Mouse (Mus musculus): ENCODE data around the gene 4930435E12Rik.

- TF ChIP-seq POLR2A (IDR thresholded peaks at IDR 0.05; ENCODE audit: low read depth, low read length), result no peak
- TF ChIP-seq CTCF (IDR thresholded peaks at IDR 0.05; ENCODE audit: extremely low read depth, insufficient read depth, insufficient read length, insufficient replicate concordance), result no peak
Observed at GRCm38 (mm10) chr16:38769529-38769928, 59.0 kb downstream of the 4930435E12Rik start.
